Mouse (Mus musculus): Measurements from ENCODE around the gene Ngef.

Gene Ngef

GRCm38 (mm10) chr1:87565760-87566159 is 7.9 kb downstream of the Ngef start:
- DNase-seq (ENCODE audit: low read depth, low spot score): no peak

- no peak for DNase-seq (ENCODE audit: low read depth, low spot score)
Observed at GRCm38 (mm10) chr1:87562967-87563366, 10.7 kb downstream of the Ngef start.

GRCm38 (mm10) chr1:87553586-87553985 is 20.1 kb downstream of the Ngef start:
- no peak for DNase-seq (ENCODE audit: low read depth, low spot score)

DNA sequence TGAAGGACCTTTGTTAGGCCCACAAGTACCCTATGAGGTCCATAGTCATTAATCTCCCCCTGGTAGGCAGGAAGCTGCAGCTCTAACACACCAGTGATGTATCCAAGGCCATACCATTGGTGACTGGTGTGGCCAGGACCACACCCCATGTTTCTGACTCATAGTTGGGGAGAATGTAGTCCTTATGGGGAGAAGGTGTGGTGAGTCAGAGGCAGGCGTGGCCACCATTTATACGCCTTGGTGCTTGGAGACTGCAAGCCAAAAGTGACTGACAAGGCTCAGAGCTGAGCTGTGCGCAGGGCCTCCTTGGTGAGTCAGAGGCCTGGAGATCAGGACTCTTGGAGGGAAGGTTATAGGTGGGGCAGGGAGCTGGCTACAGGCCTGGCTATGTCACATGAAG is 22.7 kb downstream of the Ngef start:
- no peak for DNase-seq (ENCODE audit: low read depth, low spot score)

DNA sequence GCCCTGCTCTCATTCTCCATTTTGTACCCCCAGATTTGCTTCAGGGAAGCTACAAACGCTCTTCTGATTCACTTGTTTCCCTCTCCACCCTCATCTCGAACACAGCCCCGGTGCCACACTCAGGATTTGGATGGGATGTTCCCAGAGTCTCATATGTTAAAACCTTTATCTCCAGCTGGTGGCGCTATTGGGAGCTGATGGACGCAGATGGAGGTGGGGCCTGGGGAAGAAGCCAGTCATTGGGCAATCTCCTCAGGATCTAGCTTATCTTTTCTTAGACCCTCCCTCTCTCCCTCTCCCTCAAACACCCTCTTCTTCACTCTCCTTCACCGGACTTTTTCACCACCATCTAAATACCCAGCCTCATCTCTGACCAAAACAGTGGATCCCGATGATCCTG is 32.1 kb downstream of the Ngef start:
- peak; percentile 60 for DNase-seq (ENCODE audit: low read depth, low spot score)

DNA sequence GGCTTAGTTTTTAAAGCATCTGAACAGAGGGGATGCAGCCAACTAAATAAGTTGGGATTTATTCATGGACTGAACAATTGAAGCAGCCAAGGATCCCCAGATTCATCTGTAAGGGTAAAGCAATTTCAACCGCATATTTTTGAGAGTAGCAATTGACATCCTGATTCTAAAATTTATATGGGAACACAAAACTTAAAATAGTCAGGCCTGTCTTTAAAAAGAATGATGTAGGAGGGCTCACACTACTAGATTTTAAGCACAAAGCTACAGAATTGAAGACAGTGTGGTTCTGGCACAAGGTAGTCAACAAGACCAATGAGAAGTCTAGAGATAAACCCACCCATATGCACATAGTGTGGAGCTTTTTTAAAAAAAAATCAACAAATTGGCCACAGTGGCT is 36.7 kb downstream of the Ngef start:
- DNase-seq (ENCODE audit: low read depth, low spot score): no peak

GRCm38 (mm10) chr1:87534118-87534517 is 39.6 kb downstream of the Ngef start:
- DNase-seq (ENCODE audit: low read depth, low spot score): no peak

DNA sequence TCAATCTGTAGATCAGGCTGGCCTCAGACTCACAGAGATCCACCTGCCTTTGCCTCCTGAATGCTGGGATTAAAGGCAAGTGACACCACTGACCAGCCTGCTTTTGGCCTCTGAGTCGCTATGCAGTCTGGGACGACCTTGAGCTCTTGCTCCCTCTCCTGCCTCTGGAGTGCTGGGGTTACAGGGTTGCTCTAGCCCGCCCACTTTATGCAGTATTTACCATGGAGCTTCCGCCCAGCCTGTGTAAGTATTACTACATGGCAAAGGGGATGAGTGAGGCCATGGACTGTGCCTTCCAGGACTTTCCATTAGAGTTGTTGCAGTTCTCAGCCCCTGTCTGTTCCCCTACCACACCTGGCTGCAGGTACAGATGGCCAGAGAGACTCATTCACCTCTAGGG is 41.3 kb downstream of the Ngef start:
- DNase-seq (ENCODE audit: low read depth, low spot score): no peak

DNA sequence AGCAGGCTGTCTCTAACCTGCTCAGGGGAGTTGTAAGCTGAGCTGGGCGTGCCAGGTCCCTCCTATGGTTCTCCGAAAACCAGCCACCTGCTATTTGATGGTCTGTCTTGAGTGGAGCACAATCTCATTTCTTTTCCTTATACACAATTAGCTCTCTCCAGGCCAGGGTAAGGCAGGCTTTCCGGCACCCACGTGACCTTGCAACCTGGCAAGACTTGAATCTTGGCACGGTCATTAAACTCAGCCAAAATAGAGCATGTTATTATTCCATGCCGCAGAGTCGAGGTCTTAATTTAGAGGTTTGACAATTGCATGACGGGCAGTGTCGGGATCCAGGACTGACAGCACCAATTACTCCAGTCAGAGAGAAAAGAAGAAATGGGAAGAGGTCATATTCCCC is 46.5 kb downstream of the Ngef start:
- no peak for DNase-seq (ENCODE audit: low read depth, low spot score)

GRCm38 (mm10) chr1:87525041-87525440 is 48.6 kb downstream of the Ngef start:
- no peak for DNase-seq (ENCODE audit: low read depth, low spot score)

- DNase-seq (ENCODE audit: low read depth, low spot score): no peak
Observed at GRCm38 (mm10) chr1:87521523-87521922, 52.1 kb downstream of the Ngef start.

DNA sequence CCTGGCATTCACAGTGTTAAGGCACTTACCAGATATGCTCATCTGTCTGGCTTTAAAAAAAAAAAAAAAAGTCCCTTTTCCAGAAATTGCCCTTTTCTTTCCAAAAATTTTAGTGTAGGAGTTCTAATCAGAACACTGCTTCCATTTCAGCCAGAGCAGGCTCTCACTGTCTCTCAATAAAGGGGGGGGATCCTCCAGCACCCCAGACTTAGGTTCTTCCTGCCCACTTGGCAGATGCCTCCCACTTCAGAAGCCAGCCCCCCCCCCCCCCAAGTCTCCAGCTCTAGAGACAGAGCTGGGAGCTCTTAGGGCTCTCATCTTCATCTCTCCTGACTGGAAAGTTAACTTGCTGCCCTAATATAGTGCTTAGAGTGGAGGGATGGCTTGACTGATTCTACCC is 53.2 kb downstream of the Ngef start:
- no peak for DNase-seq (ENCODE audit: low read depth, low spot score)

GRCm38 (mm10) chr1:87510845-87511244 is 62.8 kb downstream of the Ngef start:
- no peak for DNase-seq (ENCODE audit: low read depth, low spot score)

GRCm38 (mm10) chr1:87510166-87510691 is 63.4 kb downstream of the Ngef start:
- DNase-seq (ENCODE audit: low read depth, low spot score): peak; percentile 35

DNA sequence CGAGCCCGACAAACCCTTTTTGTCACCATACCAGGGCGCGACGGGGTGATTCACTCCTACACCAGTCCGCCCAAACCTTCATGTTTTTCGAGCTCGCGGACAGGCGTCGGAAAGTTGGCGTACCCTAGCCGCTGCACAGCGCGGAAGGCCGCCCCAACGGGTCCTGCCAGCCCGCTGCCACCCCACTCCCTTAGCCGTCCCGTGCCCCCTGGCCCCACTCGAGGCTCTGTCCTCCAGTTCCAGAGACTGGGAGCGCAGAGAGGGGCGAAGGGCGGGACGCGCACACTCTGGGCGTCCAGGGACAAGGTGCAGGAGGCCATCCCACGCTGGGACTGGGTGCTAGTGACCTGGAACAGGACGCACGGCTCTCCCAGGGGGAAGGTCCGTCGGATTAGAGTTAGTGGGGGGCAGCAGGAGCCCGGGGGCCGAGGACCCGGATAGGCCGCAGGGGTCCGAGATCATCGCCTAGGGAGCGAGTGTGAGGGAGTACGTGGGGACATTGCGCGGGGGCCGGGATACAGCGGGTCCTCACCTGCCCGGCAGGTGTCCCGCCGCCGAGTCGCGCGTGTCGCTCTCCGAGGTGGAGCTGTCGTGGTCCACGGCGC is 64.0 kb downstream of the Ngef start, which contains the start of gene Neu2:
Neu2 (plus strand) TSS at position 329 of the 605 bp plus-strand sequence.
- DNase-seq (ENCODE audit: low read depth, low spot score): peak; percentile 4

- no peak for DNase-seq (ENCODE audit: low read depth, low spot score)
Observed at GRCm38 (mm10) chr1:87508591-87509560, 64.8 kb downstream of the Ngef start.

DNA sequence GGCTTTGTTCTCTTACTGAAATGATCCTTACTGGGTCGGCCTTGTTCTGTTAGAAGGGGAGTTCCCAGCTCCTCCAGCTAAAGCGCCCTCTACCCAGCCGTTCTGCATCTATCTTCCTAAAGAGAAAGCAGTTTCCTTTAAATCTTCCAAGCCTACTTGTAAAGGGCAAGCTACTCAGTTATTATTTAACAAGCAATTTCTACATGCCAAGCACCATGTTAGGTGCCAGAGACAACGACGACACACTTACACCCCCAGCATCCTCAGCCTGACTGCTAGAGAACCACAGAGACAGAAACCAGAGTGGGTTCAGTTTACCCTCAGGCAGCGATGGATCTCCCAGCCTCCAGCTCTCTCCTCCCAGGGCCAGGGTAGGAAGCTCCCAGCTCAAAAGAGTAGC is 65.8 kb downstream of the Ngef start:
- DNase-seq (ENCODE audit: low read depth, low spot score): no peak

DNA sequence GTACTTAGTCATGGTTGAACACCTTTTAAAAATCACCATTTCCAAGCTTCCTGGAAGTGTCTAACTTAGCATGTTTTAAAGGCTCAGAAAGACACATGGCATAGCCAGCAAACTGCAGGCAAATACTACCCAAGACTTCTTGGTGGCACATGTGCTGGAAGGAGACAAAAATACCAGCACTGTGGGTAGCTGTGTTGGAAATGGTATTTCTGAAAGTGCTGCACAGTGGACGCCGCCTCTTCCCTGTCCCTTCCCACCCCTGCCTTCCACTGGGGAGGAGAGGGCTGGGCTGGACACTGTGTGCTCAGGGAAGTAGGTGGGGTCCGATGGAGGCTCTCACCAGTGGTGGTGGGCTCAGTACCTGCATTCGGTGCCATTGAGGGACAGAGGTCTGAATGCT is 68.1 kb downstream of the Ngef start:
- DNase-seq (ENCODE audit: low read depth, low spot score): no peak

DNA sequence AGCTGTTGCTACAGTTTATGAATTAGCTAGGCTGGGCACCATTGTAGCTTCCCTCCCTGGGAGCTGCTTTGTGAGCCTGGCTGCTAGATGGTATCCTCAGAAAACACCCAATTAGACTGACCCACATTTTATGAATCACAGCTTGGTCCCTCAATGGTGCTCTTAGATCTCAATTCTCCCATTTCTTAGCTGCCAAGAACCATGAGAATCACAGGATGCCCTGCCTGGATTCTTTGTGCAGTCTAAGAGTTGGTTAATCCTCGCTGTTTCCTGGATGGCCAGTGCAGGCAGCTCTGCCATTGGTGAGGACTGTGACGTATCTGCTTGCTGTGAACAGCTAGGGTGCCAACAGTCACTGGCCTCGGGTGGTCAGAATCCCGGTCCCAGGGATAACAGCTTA is 80.1 kb downstream of the Ngef start:
- DNase-seq (ENCODE audit: low read depth, low spot score): no peak

DNA sequence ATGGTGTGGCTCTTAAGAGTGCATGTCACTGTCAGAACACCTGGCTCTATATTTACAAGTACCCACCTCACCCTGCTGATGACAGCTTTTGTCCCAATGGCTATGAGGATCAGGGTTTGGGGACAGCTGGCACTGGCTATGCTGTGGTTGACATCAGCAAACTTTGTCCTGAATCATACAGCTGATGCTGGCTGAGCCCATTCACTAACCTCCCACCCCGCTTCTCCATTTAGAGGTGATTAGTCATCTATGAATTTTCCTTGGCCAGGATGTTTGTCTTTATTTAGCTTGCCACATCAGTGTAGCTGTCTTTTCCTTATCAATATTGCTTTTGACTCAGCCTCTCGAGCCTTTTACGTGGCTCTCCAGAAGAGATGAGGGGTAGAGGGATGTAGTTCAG is 81.4 kb downstream of the Ngef start:
- no peak for DNase-seq (ENCODE audit: low read depth, low spot score)

DNA sequence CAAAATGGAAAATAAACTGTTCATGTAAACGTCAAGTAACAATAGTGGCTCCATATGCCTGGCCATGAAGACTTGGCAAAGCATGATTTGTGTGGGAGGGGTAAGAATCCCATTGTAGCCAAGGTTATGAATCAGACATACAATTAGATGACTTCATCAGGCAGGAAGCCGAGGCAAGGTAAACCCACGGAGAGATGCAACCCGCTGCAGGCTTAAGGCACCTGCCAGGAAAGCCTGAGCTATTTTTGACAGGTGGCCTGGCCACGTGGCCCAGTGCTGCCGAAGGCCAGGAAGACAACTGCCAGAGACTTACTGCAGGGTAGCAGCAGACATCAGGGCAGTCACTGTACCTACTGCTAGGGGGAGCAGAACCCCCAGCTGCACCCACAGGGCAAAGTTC is 87.3 kb downstream of the Ngef start:
- no peak for DNase-seq (ENCODE audit: low read depth, low spot score)

- DNase-seq (ENCODE audit: low read depth, low spot score): no peak
Observed at GRCm38 (mm10) chr1:87482546-87482945, 91.1 kb downstream of the Ngef start.
